8 mouse cellular contexts compared by ENCODE assay signal in the genomic region with DNA sequence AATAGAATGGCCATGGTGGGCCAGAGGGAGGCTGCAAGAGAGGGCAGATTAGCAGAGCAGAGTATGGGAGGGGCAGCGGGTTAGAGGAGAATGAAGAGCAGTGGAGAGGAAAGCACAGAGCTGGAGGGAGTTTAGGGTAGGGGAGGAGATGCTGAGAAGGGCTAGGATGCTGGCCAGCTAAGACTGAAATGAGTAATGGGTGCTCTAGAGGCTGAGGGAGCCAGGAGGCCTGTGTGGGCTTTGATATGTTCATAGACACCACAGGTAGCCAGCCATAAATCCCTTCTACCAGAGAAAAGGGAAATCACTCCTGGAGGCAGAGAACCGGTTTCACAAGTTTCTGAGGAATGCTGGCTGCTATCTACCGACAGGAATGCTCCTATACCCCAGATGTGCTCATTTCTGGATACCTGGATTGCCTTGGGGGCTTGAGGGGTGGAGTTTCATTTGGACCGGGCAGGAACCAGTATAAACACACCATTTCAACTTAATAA. TPM values are rescaled to one million over a fixed set of nuclear protein-coding genes. Genes with fewer than 3 reads are reported as not detected.
A peak's percentile ranks its signal among the peaks of the same experiment; 100 is the strongest.
DNase-seq lines count a peak whose midpoint lies in the region; ATAC-seq lines count a peak whose summit lies in the region.

No protein-coding gene starts in this region.

- H3K36me3 ChIP-seq in hindbrain, embryonic 11.5 days (ENCODE audit: control insufficient read depth, insufficient read depth, low read length), result no peaks in the 10 kb centered on the region
- H3K36me3 ChIP-seq in hindbrain, embryonic 14.5 days (replicated peaks; ENCODE audit: control insufficient read depth, insufficient read depth), result no peaks in the 10 kb centered on the region
- no peaks in the 10 kb centered on the region for H3K36me3 ChIP-seq in embryonic facial prominence, embryonic 15.5 days
- H3K36me3 ChIP-seq in neural tube, embryonic 14.5 days (ENCODE audit: control insufficient read depth, insufficient read depth, low read length), result no peaks in the 10 kb centered on the region

- H3K4me2 ChIP-seq in hindbrain, embryonic 11.5 days (replicated peaks; ENCODE audit: low read depth, low read length), result no peak overlapping the region
- no peak overlapping the region for H3K4me2 ChIP-seq in hindbrain, embryonic 14.5 days (replicated peaks)
- H3K4me2 ChIP-seq in embryonic facial prominence, embryonic 15.5 days (replicated peaks), result peak overlapping the region; percentile 23
- no peak overlapping the region for H3K4me2 ChIP-seq in neural tube, embryonic 14.5 days (ENCODE audit: low read depth, low read length)

- WGBS in hindbrain, embryonic 11.5 days, result 7% methylated on average over 4 of the region's 4 CpGs
- 10% methylated on average over 4 of the region's 4 CpGs for WGBS in hindbrain, embryonic 14.5 days
- 9% methylated on average over 4 of the region's 4 CpGs for WGBS in embryonic facial prominence, embryonic 15.5 days
- WGBS in neural tube, embryonic 14.5 days, result 5% methylated on average over 4 of the region's 4 CpGs

- H3K9me3 ChIP-seq in hindbrain, embryonic 11.5 days (ENCODE audit: control insufficient read depth, low read length), result no peaks in the 10 kb centered on the region
- no peaks in the 10 kb centered on the region for H3K9me3 ChIP-seq in hindbrain, embryonic 14.5 days (ENCODE audit: control insufficient read depth, low read length)
- H3K9me3 ChIP-seq in embryonic facial prominence, embryonic 15.5 days (replicated peaks), result no peaks in the 10 kb centered on the region
- H3K9me3 ChIP-seq in neural tube, embryonic 14.5 days (ENCODE audit: control insufficient read depth, low read length), result no peaks in the 10 kb centered on the region

- no peak overlapping the region for H3K9ac ChIP-seq in hindbrain, embryonic 11.5 days (ENCODE audit: low read depth, low read length)
- no peak overlapping the region for H3K9ac ChIP-seq in hindbrain, embryonic 14.5 days
- H3K9ac ChIP-seq in embryonic facial prominence, embryonic 15.5 days, result no peak overlapping the region
- H3K9ac ChIP-seq in neural tube, embryonic 14.5 days (replicated peaks; ENCODE audit: low read depth, low read length), result no peak overlapping the region

- H3K4me1 ChIP-seq in hindbrain, embryonic 11.5 days (replicated peaks; ENCODE audit: control insufficient read depth, insufficient read depth, low read length), result no peaks in the 10 kb centered on the region
- peaks cover 8% of the 10 kb centered on the region; the same call in 1 of the 2 replicates for H3K4me1 ChIP-seq in hindbrain, embryonic 14.5 days (replicated peaks; ENCODE audit: control insufficient read depth, insufficient read depth, low read length)
- peaks cover 38% of the 10 kb centered on the region for H3K4me1 ChIP-seq in embryonic facial prominence, embryonic 15.5 days
- H3K4me1 ChIP-seq in neural tube, embryonic 14.5 days (ENCODE audit: control insufficient read depth, insufficient read depth, low read length), result peaks cover 9% of the 10 kb centered on the region; the same call in 1 of the 2 replicates

- peak; percentile 53; the same call in 1 of the 2 replicates for ATAC-seq in hindbrain, embryonic 11.5 days (ENCODE audit: low FRiP score)
- ATAC-seq in hindbrain, embryonic 14.5 days (ENCODE audit: low FRiP score), result no peak
- no peak for ATAC-seq in embryonic facial prominence, embryonic 15.5 days (ENCODE audit: insufficient number of reproducible peaks, low FRiP score, low TSS enrichment, low read depth)
- ATAC-seq in neural tube, embryonic 14.5 days (ENCODE audit: low read depth), result 0 out of 2 replicates have a peak, but pooled peaks have one; percentile 34

- no peak overlapping the region for H3K27ac ChIP-seq in hindbrain, embryonic 11.5 days (ENCODE audit: low read depth, low read length)
- H3K27ac ChIP-seq in hindbrain, embryonic 14.5 days, result no peak overlapping the region
- peak overlapping the region; percentile 80 for H3K27ac ChIP-seq in embryonic facial prominence, embryonic 15.5 days (replicated peaks)
- H3K27ac ChIP-seq in neural tube, embryonic 14.5 days (ENCODE audit: low read depth, low read length), result no peak overlapping the region

- no peak for DNase-seq in hindbrain, embryonic 11.5 days (ENCODE audit: low spot score)
- DNase-seq in hindbrain, embryonic 14.5 days (ENCODE audit: low spot score), result no peak
- peak; percentile 44 for DNase-seq in kidney, postnatal 10 days
- DNase-seq in gastrocnemius, postnatal 4 days (ENCODE audit: low spot score in 2 of 2), result no peak
- no peak for DNase-seq in testis, postnatal 14 days (ENCODE audit: low spot score)
- no peak for DNase-seq in thymus, postnatal 36 days

- H3K27me3 ChIP-seq in hindbrain, embryonic 11.5 days (ENCODE audit: control insufficient read depth, insufficient read depth, low read length), result no peaks in the 10 kb centered on the region
- no peaks in the 10 kb centered on the region for H3K27me3 ChIP-seq in hindbrain, embryonic 14.5 days (ENCODE audit: control insufficient read depth, insufficient read depth, low read length)
- H3K27me3 ChIP-seq in embryonic facial prominence, embryonic 15.5 days, result no peaks in the 10 kb centered on the region
- no peaks in the 10 kb centered on the region for H3K27me3 ChIP-seq in neural tube, embryonic 14.5 days (ENCODE audit: control insufficient read depth, insufficient read depth, low read length)

- no peak overlapping the region for H3K4me3 ChIP-seq in hindbrain, embryonic 11.5 days (ENCODE audit: low read depth, low read length)
- no peak overlapping the region for H3K4me3 ChIP-seq in hindbrain, embryonic 14.5 days (replicated peaks; ENCODE audit: low read length)
- no peak overlapping the region for H3K4me3 ChIP-seq in embryonic facial prominence, embryonic 15.5 days (replicated peaks)
- no peak overlapping the region for H3K4me3 ChIP-seq in neural tube, embryonic 14.5 days (ENCODE audit: low read depth, low read length)

RNA-seq across cellular contexts. Expression of a gene that starts 13.2 kb away (rescaled TPM):
- 54.7 and 59.5 TPM in 2 replicates for polyA plus RNA-seq in hindbrain, embryonic 11.5 days (2014; fragmentation: Nextera tagmentation; extraction: Ambion mirVana)
- polyA plus RNA-seq in hindbrain, embryonic 14.5 days (2014; fragmentation: Nextera tagmentation; extraction: Ambion mirVana), result 147 and 159 TPM in 2 replicates
- 7.3 and 8.6 TPM in 2 replicates for polyA plus RNA-seq in embryonic facial prominence, embryonic 15.5 days (2015; fragmentation: Nextera tagmentation; extraction: Ambion mirVana)
- 145 and 166 TPM in 2 replicates for polyA plus RNA-seq in neural tube, embryonic 14.5 days (2014; fragmentation: Nextera tagmentation; extraction: Ambion mirVana)
- 1 to 10 TPM; 5.6 to 6.2 TPM for total RNA-seq in gastrocnemius, postnatal 4 days (2021)

RNA-seq across cellular contexts. Expression of a gene that starts 13.8 kb away (rescaled TPM):
- 37.9 and 38.4 TPM in 2 replicates for polyA plus RNA-seq in hindbrain, embryonic 11.5 days (2014; fragmentation: Nextera tagmentation; extraction: Ambion mirVana)
- 37.3 and 37.7 TPM in 2 replicates for polyA plus RNA-seq in hindbrain, embryonic 14.5 days (2014; fragmentation: Nextera tagmentation; extraction: Ambion mirVana)
- polyA plus RNA-seq in embryonic facial prominence, embryonic 15.5 days (2015; fragmentation: Nextera tagmentation; extraction: Ambion mirVana), result 36.5 and 36.6 TPM in 2 replicates
- polyA plus RNA-seq in neural tube, embryonic 14.5 days (2014; fragmentation: Nextera tagmentation; extraction: Ambion mirVana), result 35.3 and 42.7 TPM in 2 replicates
- total RNA-seq in gastrocnemius, postnatal 4 days (2021), result 10 to 100 TPM; 33.7 to 40.4 TPM

Comparison
In these comparisons a context has a peak if more than half of its experiments do, and no peak if none do; other contexts are left out.
1. ATAC-seq: peak in hindbrain, embryonic 11.5 days (single experiment) and neural tube, embryonic 14.5 days (single experiment); none in hindbrain, embryonic 14.5 days (single experiment) and embryonic facial prominence, embryonic 15.5 days (single experiment).